Mouse (Mus musculus): Measurements from ENCODE around the gene Castor1. TPM values are rescaled to one million over a fixed set of nuclear protein-coding genes. Genes with fewer than 3 reads are reported as not detected.
"Not testable (repeated sequence)": the region's sequence is repeated elsewhere in the genome, so short reads cannot be mapped to it uniquely, and the experiment has no call there.

Gene Castor1
- polyA plus RNA-seq (2012; rRNA removed), result 3.8 and 5.4 TPM in 2 replicates

DNA sequence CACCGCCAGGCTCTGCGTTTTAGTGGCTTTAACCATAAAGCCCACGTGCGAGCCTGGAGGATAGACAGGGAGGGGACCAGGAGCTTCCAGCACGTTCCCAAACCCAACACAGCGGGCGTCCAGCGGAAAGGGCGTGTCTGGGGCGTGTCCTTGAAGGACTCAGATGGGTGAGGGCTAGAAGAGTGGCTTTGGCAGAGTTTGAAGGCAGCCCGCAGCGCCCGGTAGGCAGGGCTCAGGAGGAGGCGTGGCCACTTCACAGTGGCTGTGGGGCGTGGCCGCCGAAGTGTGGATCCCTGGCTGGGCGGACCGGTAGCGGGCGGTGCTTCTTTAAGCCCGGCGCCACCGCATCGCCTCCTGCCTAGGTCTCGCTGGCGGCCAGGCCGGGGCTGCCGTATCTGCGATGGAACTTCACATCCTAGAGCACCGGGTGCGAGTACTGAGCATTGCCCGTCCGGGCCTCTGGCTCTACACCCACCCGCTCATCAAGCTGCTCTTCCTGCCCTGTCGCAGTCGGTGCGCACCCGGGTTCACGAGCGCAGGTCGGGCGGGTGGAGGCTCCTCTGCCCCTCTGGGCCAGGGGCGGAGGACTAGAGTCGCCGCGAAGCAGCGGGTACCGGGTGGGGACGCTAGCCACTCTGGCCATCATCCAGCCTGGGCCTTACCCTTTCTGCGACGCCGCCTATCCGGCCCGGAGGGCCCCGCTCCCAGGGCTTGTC lies at the start of gene Castor1:
Castor1 (plus strand) TSS at position 312 of the 716 bp plus-strand sequence.
- H3K4me3 ChIP-seq (ENCODE audit: insufficient read depth, low read length), result peak within 1 kb of the TSS; percentile 18
- TF ChIP-seq POLR2A (IDR thresholded peaks at IDR 0.05; ENCODE audit: extremely low read depth, insufficient read depth, low read length), result 0 out of 2 replicates have a peak, but pooled peaks have one; percentile 17
- no peak for TF ChIP-seq CTCF (IDR thresholded peaks at IDR 0.05; ENCODE audit: extremely low read depth, insufficient read depth, low read length)
- H3K4me1 ChIP-seq (ENCODE audit: control insufficient read depth, insufficient read depth, low read length), result no peaks in the 10 kb centered on the region
- peak within 1 kb of the TSS; percentile 89 for H3K27ac ChIP-seq (ENCODE audit: insufficient read depth, low read length)

DNA sequence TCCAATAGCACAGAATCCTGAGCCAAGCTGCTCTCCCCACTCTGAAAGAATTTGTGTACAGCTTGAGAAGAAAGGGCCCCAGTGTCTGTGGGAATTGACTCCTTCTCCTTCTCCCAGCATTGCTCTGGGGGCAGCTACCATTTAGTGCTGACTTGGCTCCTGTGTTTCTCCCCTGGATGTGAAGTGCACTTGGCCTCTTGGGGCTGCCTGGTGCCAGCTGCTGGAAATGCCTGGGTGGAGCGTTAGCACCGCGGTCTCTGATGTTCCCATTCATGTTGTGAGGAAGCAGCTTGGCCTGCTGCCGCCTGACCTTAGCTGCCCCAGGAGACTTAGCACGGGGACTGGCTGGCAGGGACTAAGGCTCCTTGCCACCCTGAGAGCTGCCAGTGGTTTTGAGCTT lies 43.4 kb upstream of the Castor1 start:
- Histone ChIP-seq H3K4me1 (ENCODE audit: control insufficient read depth, insufficient read depth, low read length) (no peaks in the 10 kb centered on the region), H3K4me3 (ENCODE audit: insufficient read depth, low read length) (no peak overlapping the region), H3K27ac (ENCODE audit: insufficient read depth, low read length) (peak overlapping the region; percentile 44)
- TF ChIP-seq POLR2A (IDR thresholded peaks at IDR 0.05; ENCODE audit: extremely low read depth, insufficient read depth, low read length) (no peak), CTCF (IDR thresholded peaks at IDR 0.05; ENCODE audit: extremely low read depth, insufficient read depth, low read length) (no peak)

DNA sequence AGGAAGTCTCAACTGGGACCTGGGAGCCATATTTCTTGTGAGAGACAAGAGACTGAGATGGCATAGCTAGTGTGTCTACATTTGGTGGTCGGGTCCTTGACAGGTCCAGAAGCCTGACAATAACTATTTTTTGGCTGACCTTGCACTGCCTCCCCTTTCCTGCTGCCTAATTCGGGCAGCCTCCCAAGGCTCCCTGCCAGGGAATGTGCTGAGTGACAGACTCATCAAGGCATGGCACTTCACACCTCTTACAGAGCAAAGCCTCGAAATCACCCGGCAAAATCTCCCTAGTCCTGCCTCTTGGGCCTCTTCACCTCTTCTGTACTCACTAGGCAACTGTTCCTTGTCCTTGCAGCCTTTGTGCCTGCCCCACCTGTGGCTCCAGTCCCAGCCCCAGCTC lies 40.3 kb upstream of the Castor1 start:
- H3K4me1 ChIP-seq (ENCODE audit: control insufficient read depth, insufficient read depth, low read length), result peaks cover 2% of the 10 kb centered on the region; the same call in 1 of the 2 replicates
- H3K4me3 ChIP-seq (ENCODE audit: insufficient read depth, low read length), result no peak overlapping the region
- no peak overlapping the region for H3K27ac ChIP-seq (ENCODE audit: insufficient read depth, low read length)
- TF ChIP-seq POLR2A (IDR thresholded peaks at IDR 0.05; ENCODE audit: extremely low read depth, insufficient read depth, low read length) (no peak), CTCF (IDR thresholded peaks at IDR 0.05; ENCODE audit: extremely low read depth, insufficient read depth, low read length) (no peak)

- Histone ChIP-seq H3K4me1 (ENCODE audit: control insufficient read depth, insufficient read depth, low read length) (peaks cover 6% of the 10 kb centered on the region; the same call in 1 of the 2 replicates), H3K27ac (ENCODE audit: insufficient read depth, low read length) (no peak overlapping the region; the same call in 1 of the 2 replicates), H3K4me3 (ENCODE audit: insufficient read depth, low read length) (no peak overlapping the region)
- TF ChIP-seq CTCF (IDR thresholded peaks at IDR 0.05; ENCODE audit: extremely low read depth, insufficient read depth, low read length) (no peak), POLR2A (IDR thresholded peaks at IDR 0.05; ENCODE audit: extremely low read depth, insufficient read depth, low read length) (no peak)
Measured at GRCm38 (mm10) chr11:4182061-4182460, 36.0 kb upstream of the Castor1 start.

GRCm38 (mm10) chr11:4183511-4183910 lies 34.5 kb upstream of the Castor1 start:
- no peak overlapping the region for H3K4me3 ChIP-seq (ENCODE audit: insufficient read depth, low read length)
- TF ChIP-seq CTCF (IDR thresholded peaks at IDR 0.05; ENCODE audit: extremely low read depth, insufficient read depth, low read length) (no peak), POLR2A (IDR thresholded peaks at IDR 0.05; ENCODE audit: extremely low read depth, insufficient read depth, low read length) (no peak)
- H3K4me1 ChIP-seq (ENCODE audit: control insufficient read depth, insufficient read depth, low read length), result peaks cover 9% of the 10 kb centered on the region; the same call in 1 of the 2 replicates
- H3K27ac ChIP-seq (ENCODE audit: insufficient read depth, low read length), result peak overlapping the region; percentile 83

DNA sequence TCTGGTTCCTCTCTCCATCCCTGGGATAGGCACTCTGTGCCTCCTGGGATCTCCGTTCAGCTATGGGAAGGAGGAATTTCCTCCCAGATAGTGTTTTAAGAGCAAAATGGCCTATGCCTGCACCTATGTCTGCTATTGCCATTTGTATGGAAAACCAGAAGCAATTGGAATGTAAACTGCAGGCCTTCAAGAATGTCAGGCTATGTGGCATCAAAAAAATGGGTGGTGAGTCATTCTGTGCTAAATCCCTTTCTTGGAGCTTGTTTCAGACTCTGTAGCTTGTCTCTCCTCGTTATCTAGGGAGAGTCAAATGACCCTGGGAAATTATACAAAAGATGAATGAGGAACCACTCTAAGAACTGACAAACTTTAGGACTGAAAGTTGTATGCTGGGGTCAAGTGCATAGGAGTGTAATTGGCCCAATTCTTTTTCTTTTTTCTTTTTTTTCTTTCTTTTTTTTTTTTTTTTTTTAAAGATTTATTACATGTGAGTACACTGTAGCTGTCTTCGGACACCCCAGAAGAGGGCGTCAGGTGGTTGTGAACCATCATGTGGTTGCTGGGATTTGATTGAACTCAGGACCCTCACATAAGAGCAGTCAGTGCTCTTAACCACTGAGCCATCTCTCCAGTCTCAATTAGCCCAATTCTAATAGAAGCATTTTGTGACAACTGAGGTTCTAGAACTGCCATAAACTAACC lies 33.6 kb upstream of the Castor1 start:
- peak overlapping the region; percentile 81 for H3K27ac ChIP-seq (ENCODE audit: insufficient read depth, low read length)
- no peak overlapping the region for H3K4me3 ChIP-seq (ENCODE audit: insufficient read depth, low read length)
- peaks cover 10% of the 10 kb centered on the region; the same call in 1 of the 2 replicates for H3K4me1 ChIP-seq (ENCODE audit: control insufficient read depth, insufficient read depth, low read length)
- TF ChIP-seq POLR2A (IDR thresholded peaks at IDR 0.05; ENCODE audit: extremely low read depth, insufficient read depth, low read length) (no peak), CTCF (IDR thresholded peaks at IDR 0.05; ENCODE audit: extremely low read depth, insufficient read depth, low read length) (no peak)

GRCm38 (mm10) chr11:4185480-4185879 lies 32.5 kb upstream of the Castor1 start:
- not testable (repeated sequence) for H3K4me3 ChIP-seq (ENCODE audit: insufficient read depth, low read length); H3K27ac ChIP-seq (ENCODE audit: insufficient read depth, low read length)
- H3K4me1 ChIP-seq (ENCODE audit: control insufficient read depth, insufficient read depth, low read length), result peaks cover 13% of the 10 kb centered on the region

DNA sequence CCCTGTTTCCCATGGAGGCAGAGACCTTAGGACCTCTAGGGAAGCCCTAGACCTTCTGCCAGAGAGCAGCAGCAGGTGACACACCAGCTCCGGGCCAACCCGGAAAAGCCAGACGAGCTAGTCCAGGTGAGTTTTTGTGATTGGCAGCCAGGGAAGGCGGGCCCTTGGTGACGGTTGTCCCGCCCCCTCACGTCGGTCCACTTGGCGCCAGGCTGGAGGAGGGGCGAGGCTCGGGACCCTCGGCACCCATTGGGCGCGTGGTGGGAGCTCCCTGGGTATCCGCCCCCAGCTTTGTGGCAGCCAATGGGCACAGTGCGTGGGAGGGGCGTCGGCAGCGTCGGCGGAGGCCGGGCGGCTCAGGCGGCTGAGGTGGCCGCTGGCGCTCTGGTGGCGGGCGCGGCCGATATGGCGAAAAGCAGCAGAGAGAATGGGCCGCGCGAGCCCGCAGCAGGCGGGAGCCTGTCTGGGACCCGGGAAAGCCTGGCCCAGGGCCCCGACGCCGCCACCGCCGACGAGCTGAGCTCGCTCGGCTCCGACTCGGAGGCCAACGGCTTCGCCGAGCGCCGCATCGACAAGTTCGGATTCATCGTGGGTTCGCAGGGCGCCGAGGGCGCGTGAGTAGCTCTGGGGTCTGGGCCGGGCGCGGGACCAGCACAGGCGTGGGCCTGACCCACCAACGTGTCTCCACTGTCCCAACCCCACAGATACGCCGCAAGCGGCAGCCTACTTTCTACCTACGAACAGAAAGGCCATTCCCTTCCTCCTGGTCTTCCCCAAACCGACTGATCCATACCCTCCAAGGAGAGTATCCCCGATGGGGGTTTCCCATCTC lies 31.3 kb upstream of the Castor1 start, which contains the start of gene Tbc1d10a:
Tbc1d10a (plus strand) TSS at position 304 of the 832 bp plus-strand sequence.
- peaks cover 10% of the 10 kb centered on the region for H3K4me1 ChIP-seq (ENCODE audit: control insufficient read depth, insufficient read depth, low read length)
- TF ChIP-seq CTCF (IDR thresholded peaks at IDR 0.05; ENCODE audit: extremely low read depth, insufficient read depth, low read length) (no peak), POLR2A (IDR thresholded peaks at IDR 0.05; ENCODE audit: extremely low read depth, insufficient read depth, low read length) (peak; percentile 52)
- peak within 1 kb of the TSS; percentile 84 for H3K4me3 ChIP-seq (ENCODE audit: insufficient read depth, low read length)
- peak within 1 kb of the TSS; percentile 70 for H3K27ac ChIP-seq (ENCODE audit: insufficient read depth, low read length)

- Histone ChIP-seq H3K27ac (ENCODE audit: insufficient read depth, low read length) (peak overlapping the region; percentile 70; the same call in 1 of the 2 replicates), H3K4me1 (ENCODE audit: control insufficient read depth, insufficient read depth, low read length) (peaks cover 13% of the 10 kb centered on the region), H3K4me3 (ENCODE audit: insufficient read depth, low read length) (peak overlapping the region; percentile 84)
- TF ChIP-seq POLR2A (IDR thresholded peaks at IDR 0.05; ENCODE audit: extremely low read depth, insufficient read depth, low read length) (no peak), CTCF (IDR thresholded peaks at IDR 0.05; ENCODE audit: extremely low read depth, insufficient read depth, low read length) (no peak)
Measured at GRCm38 (mm10) chr11:4187318-4187700, 30.7 kb upstream of the Castor1 start.
